Mouse (Mus musculus): Measurements from ENCODE around the gene Gm10974.

Gm10974 gene

DNA sequence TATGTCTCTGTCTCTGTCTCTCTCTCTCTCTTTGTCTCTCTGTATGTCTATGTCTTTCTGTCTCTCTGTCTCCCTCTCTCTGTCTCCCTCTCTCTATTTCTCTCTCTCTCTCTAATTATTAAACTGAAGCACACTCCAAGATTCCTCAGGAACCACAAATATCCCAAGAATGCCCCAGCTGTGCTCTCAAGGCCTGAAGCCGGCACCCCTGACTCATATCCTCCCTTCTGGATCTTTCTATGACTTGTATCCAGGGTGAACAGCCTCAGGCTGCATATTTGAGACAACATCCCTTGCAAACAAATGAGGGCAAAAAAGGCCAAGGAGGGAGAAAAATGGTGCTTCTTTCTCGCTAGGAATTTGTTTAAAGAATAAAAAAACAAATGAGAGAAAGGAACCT lies at the start of gene Gm10974:
Gene Gm10974, plus strand, starts transcription at position 2 of the 400 bp plus-strand sequence.
- no peak for DNase-seq (ENCODE audit: low spot score in 2 of 2)

DNA sequence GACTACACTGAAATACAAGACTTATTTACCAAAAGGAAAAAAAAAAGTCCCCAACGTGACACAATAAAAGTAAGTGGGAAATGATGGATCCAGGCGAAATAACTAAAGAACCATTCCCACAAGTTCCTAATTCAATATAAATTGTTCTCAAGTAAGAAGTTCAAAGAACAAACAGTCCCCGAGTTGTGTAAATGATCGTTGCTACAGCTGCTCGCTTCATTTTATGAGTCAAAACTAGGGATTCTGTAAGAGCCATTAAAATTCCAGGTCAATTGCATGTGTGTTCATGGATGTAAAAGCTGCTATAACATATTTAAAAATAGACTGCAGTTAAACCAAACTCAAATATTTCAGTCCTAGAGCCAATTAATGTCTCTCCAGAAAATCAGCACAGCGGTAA lies 47.6 kb upstream of the Gm10974 start:
- no peak for DNase-seq (ENCODE audit: low spot score in 2 of 2)

DNA sequence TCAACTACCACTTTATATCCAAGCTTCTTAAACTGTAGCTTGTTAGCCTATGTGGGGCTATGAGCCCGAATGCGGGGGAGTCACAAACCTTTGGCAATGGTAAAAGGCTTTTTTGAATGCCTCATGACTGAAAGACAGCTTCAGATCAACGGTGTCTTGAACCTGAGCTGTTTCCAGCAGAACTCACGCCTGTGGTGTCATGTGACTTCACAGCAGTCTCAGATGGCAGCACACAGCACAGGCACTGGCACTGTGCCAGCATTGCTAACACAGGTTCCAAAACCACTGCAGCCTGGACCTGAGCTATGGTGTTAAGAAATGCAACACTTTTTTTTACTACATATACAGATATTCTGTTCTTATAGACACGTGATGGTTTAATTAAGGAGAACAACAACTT lies 44.7 kb upstream of the Gm10974 start:
- DNase-seq (ENCODE audit: low spot score in 2 of 2): no peak

DNA sequence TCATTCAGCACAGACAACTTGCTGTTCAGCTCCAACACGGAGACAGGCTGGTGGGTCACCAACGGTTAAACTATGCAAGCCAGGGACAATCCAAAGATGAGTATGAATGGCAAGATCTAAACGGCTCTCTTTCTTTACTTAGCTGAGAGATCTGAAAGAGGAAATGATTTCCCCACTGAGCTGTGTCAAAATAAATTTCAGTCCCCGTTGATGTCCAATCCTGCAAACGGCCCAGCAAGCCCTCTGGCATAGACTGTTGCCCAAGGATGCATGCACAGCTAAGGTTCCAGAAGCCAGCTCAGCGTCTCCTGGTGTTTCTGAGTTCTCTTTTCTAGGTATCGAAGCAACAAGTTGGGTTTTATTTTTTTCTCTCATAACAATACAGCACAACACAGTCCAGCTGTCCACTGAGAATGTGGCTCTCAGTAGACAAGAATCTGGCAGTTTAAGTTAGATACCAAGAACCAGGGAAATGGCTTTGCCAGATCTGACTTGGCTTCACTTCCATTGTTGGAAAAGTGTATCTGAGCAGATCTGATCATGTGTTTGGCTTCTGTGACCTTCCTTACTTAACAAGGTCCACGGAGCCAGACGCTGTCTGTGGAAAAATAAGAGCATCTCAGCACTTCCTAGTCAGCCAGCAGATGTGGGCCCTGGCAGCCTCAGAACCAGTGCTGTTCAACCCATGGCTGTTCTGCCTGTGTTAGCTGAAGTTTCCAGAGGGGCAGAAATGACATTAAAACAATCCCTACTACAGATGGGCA lies 42.3 kb upstream of the Gm10974 start:
- no peak for DNase-seq (ENCODE audit: low spot score in 2 of 2)

DNA sequence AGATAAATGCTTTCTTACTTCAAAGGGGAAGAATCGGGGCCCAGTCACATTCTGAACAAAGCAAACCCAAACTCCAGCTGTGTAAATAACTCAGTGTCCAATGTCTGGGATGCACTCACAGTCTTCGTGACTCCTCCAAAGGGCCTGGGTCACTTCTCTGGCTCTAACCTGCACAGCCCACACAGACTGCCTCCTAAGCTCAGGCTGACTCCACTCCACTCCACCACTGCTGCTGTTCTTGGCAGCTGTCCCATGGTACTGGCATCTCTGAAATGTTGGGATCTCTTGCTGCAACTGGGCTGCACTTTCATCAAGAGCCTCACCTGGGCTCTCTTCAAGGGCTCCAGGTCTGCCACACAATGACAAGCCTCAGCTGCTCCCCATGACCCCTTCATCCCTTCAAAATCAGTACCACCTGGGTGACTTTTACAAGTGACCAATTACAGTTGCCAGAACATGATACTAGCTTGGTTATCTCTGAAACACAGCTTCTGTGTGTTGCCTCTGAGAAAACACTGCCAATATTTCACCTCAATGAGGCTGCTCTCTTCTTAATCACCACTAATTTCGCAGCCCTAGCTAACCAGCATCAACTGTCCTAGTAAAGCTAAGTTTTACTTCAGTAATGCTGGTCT lies 40.2 kb upstream of the Gm10974 start:
- DNase-seq (ENCODE audit: low spot score in 2 of 2): no peak

DNA sequence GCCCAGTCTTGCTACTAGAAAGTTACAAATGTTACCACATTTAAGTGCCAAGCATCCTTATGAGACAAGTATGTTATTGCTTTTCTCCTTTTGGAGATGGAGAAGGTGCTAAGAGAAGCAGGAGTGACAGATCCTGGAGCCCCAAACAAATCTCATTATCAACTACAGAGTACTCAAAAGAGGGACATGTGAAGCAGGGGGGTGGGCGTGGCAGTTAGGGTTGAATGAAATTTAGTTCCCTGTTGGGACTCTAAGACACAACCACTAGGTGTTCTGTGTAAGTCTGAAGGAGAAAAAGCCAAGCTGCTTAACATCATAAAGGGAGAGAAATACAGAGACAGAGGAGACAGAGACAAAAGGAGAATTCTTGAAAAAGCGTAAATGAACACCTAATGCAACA lies 38.2 kb upstream of the Gm10974 start:
- no peak for DNase-seq (ENCODE audit: low spot score in 2 of 2)

DNA sequence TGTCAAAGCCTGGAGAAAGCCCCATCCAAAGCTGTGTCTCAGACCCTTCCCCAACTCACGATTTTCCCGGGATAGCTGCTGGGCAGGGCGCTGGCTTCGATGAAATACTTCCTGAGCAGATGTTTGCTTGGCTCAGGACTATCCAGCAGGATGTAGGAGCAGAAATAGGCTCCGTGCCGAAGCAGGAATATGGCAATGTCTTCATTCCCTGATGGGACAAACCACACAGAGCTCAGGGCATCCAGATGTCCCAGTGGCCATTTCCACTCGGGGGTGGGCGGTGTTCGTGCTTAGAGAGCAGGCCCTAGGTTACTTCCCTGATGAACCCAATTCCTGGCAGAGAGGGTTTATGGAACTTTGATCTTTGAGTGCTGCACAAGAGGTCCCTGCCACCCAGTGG lies 35.1 kb upstream of the Gm10974 start:
- DNase-seq (ENCODE audit: low spot score in 2 of 2): no peak

DNA sequence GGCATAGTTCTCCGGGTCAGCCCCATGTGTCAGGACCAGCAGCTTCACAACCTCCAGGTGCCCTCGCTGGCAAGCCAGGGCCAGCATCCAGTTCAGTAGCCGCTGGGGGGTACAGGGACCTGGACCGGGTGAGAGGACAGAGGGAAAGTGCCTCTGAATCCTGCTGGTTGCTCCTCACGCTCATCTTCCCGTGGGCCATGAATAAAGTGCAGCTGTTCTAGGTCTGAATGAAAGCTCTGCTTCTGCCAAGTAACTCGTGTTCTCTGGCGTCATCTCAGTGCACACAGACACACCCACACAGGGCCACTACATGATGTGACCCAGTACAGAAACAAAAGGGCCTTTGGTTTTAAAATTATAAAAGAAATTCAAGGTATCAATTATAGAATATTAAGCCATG lies 33.4 kb upstream of the Gm10974 start:
- DNase-seq (ENCODE audit: low spot score in 2 of 2): no peak

DNA sequence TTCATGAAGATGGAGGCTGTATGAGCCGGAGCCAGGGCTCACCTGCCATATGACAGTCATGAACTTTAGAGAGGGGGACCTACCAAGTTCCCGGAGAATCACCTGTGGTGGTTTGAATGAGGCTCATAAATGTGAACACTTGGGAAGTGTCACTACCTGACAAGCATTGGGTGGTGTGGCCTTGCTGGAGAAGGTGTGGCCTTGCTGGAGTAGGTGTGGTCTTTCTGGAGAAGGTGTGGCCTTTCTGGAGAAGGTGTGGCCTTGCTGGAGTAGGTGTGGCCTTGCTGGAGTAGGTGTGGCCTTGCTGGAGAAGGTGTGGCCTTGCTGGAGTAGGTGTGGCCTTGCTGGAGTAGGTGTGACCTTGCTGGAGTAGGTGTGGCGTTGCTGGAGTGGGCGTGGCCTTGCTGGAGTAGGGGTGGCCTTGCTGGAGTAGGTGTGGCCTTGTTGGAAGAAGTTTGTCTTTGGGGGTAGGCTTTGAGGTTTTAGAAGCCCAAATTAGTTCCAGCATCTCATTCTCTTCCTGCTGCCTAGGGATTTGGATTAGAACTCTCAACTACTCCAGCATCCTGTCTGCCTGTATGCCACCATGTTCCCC lies 31.7 kb upstream of the Gm10974 start:
- DNase-seq (ENCODE audit: low spot score in 2 of 2): no peak

DNA sequence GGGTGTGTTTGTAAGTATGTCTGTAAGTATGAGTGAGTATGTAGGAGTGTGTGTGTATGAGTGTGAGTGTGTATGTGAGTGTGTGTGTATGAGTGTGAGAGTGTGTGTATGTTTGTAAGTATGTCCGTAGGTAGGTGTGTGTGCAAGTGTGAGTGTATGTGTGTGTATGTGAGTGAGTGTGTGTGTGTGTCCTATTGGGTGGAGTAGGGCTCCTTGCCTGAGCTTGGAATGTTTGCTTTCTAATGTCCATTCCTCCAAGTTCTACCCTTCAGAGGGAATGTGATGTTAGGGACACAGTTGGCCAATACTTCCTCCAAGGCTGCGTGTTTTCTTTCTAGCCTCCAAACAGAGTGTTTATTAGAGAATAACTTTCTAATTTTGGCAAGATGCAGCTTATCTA lies 28.8 kb upstream of the Gm10974 start:
- no peak for DNase-seq (ENCODE audit: low spot score in 2 of 2)

DNA sequence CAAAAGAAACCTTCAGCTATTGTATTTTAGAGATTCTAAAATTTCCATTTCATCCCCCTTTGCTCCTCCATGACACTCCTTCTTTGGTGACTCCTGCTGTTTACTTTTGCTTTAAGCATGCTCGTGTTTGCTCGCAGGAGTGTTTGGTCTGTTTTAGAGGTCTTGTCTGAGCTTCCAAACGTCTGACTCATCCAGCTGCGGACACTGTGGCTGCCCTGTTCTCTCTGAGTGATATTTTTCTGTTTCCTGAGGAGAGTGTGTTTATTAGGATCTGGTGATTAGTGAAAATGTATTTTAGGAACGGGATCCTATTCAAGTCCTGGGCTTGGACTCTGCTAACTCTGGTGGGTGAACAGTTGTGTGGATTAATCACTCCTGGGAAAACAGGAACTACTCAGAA lies 26.1 kb upstream of the Gm10974 start:
- no peak for DNase-seq (ENCODE audit: low spot score in 2 of 2)

DNA sequence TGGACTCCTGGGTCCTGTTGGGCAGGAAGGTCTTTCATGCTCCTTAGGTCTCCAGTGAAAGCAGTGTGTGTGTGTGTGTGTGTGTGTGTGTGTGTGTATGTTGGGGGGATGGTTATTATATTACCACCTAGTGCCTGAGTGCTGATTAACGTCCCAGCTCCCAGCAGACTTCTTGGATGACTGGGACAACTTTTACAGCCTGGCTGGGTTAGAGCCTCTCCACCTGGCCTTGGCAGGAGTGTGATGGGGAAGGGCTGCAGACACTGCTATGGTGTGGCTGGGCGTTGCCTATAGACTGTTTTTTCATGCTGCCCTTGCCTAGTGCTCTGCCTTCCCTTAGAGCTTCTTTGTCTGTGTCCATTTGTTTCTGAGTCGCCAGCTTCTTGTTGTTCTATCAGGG lies 25.7 kb upstream of the Gm10974 start:
- DNase-seq (ENCODE audit: low spot score in 2 of 2): no peak

DNA sequence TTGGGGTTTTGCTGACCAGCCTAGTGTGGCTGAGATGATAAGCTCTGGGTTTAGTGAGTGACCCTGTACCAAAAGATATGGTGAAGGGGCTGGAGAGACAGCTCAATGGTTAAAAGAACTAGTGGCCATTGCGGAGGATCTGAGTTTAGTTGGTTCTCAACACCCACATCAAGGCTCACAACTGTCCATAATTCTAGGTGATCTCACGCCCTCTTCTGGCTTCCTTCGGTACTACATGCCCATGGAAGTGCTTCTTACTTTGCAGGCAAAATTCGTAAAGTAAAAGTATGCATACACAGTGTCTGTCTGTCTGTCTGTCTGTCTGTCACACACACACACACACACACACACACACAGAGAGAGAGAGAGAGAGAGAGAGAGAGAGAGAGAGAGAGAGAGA lies 23.4 kb upstream of the Gm10974 start:
- peak in 1 of 2 experiments; percentile 51 for DNase-seq (ENCODE audit: low spot score in 2 of 2)

DNA sequence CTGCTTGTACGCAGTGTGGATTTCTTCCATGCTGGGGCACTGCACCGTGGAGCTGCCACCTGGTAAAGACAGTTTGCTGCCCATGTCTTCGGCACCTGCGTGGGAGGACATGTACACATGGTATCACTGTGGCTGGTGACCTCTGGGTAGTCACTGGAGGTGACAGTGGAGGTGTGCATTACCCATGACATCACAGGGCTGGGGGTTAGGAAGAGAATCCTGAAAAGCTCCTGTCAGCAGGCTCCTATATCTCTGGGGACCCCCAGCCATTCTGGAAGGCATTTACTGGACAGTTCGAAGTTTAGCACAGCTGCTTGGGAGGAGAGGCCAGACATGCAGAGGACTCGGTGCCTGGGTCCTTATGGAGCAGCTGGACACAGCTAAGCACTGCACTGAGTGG lies 22.9 kb upstream of the Gm10974 start:
- DNase-seq (ENCODE audit: low spot score in 2 of 2): no peak

DNA sequence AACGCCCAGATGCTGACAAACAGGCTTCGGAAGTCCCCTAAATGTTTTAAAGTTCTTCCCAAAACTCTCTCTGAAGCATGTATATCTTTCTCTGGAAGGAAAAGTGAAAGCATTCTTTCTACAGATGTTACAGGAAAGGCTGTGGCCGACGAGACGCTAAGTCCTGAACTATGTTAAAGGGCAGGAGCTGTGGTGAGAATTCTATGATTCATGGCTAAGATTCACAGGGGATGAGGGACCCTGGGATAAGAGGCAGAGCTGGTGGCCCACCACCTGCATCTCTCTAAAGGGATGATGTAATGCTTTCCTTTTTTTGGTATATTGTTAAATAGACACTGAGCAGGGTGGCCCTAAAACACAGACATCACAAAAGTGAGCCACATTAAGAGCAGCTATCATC lies 22.4 kb upstream of the Gm10974 start:
- DNase-seq (ENCODE audit: low spot score in 2 of 2): no peak

DNA sequence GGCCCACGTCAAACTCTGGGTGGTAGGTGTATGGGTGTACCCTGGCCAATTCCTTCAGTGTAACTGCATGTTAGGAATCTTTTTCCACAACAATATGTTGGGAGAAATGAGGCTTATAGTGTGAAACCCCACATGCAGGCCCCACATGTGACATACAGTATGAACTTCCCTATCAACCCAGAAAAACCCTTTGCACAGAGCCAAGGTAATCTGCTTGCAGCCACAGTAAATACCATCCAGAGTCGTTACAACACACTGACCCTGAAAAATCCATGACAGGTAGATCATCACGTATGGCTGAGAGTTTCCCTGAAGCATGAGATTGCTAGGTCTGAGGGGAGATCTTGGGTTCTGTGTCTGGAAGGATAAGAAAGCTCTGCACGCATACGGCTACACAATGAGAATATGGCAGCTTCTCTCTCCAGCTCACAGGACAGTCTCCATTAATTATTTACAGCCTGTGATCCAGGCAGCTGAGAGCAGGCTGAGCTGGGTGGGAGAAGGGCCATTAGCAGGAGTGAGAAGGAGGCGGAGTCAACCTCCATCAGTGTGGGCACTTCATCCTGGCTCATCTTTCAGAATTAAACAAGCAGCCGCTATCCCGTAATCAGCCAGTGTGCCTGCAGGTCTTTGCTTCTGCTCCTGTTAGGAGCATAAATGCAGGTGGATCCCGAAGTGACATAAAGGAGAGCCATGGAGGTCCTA lies 18.6 kb upstream of the Gm10974 start:
- DNase-seq (ENCODE audit: low spot score in 2 of 2): no peak

DNA sequence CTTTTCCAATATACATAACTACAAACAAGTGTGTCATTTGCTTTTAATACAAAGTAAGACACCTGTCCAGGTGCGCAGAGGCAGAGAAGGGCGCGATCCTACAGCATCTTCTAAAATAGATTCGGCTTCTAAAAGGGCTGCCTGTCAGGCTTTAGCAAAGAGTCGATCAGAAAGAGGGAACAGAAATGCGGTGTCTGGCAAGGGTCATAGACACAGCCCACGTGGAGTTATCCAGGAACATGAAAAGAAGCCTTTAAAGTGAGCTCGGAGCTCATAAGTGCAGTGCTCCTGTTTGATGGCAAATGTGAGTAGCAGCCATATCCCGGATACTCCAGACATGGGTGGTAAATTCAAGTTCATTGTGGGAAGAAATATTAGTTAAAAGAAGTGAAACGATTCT lies 17.1 kb upstream of the Gm10974 start:
- DNase-seq (ENCODE audit: low spot score in 2 of 2): no peak

DNA sequence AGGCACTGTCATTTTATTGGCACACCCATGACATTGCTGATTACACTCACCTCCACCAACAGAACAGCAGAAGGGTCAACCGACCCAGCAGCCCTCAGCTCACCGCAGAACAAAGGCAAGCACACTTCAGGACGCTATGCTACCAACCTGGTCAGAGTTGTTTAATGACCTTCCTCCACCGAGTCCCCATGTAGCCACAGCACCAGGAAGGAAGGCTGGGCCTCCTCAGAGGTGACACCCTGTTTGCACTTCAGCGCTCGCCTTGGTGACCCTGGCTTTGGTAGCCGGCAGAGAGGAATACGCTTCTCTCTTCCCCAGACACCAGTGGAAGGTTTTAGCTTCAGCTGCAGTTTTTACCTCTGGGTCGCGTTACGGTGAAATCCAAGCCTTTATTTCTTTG lies 16.0 kb upstream of the Gm10974 start:
- DNase-seq (ENCODE audit: low spot score in 2 of 2): no peak

DNA sequence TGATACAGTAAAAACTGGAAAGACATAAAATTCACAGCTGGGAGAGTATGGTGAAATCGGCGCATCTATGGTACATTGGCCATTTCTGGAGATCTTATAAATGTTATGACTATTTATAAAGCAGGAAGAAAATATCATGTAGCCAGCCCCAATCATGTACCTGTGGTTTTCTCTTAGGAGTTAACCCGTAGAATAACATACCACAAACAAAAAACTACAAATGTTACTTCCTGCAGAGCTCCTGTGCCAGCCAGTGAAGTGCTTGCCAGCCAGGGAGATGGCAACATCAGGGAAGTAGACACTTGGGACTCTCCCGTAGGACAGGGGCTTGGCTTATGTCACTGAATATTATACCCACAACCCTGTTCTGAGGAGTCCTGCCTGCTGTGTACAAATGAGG lies 14.6 kb upstream of the Gm10974 start:
- DNase-seq (ENCODE audit: low spot score in 2 of 2): no peak

DNA sequence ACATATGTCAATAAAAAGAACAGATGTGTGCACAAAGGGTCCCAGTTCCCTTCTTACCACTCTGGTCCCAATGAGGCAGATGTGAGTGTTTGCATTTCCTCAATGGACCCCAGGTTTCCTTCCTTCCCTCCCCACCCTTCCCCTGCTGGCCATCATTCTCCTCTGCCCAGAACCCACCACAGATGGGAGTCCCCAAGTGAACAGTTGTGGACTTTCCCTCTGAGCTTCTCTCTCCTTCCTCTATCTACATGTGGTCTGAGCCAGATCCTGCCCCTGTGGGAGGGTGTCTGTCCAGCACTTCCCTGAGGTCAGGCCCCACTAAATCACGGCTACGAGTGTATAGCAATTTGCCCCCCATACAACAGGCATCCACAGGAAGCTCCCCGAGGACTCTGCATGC lies 10.8 kb upstream of the Gm10974 start:
- no peak for DNase-seq (ENCODE audit: low spot score in 2 of 2)

DNA sequence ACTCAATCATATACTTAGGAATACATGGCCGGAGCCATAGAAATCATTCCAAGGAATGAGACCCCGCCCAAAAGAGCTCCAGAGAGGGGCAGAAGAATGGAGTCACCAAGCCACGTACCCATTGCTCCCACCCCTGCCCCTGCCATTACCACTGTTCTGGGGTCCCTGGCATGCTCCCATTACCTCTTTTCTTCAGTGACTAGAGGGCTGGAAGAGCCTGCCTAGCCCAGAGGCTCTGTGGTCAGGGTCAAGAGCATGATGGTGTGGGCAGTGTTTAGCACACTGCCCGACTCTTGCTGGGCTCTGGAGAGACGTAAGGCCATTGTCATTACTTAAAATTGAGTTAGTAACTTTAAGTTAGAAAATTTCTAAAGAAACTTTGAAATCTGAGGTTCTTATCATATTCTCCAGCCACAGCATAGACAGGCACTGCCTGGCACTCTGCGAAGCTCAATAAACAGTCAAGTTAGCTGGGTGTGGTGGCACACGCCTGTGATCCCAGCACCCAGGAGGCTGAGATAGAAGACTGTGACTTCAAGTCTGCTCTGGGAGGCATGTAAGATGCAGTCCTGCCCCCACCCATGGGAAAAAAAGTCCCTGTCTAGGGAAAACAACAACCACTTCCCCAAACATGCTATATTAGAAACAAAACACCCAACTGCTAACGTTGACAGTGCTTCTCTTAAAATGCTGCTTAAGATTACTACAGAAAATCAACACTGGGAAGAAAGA lies 9.7 kb upstream of the Gm10974 start:
- DNase-seq (ENCODE audit: low spot score in 2 of 2): no peak

DNA sequence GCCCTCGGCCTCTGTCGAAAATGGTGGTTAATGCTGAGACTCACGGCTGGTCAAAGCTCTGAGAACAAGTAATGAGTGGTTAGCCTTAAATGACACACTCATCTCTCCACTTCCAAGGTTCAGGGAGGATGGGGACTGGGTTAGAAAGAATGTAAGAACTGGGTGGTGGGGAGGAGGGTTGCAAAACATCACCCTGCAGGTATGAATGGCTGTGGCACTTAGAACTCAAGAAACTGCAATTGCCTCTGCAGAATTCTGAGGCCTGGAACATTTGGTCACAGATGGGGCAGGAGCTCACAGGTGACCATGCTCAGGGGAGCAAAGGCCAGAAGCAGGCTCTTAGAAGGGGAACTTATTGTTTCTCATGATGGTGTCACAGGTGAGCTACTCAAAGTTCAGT lies 7.2 kb upstream of the Gm10974 start:
- no peak for DNase-seq (ENCODE audit: low spot score in 2 of 2)
